Mouse (Mus musculus) heart, embryonic 12.5 days (tissue): Measurements from ENCODE around the gene Ccn1. TPM values are rescaled to one million over a fixed set of nuclear protein-coding genes. Genes with fewer than 3 reads are reported as not detected.

ENCODE experiments used
- ATAC-seq: fragments of 200-750 bp; cut with Nextera tagmentation; 2 replicates; pipeline ENCODE4 v1.8.0; 2017; ENCODE audit warnings: moderate TSS enrichment, moderate library complexity; ENCODE audit not compliant: insufficient number of reproducible peaks, low FRiP score
- H3K27ac ChIP-seq: fragments of 300-500 bp; sonication (generic); 2 replicates; pipeline ENCODE4 v1.5.1; 2016; ENCODE audit warnings: mild to moderate bottlenecking, moderate library complexity; ENCODE audit not compliant: poor library complexity, severe bottlenecking
- H3K27me3 ChIP-seq: fragments of 300-500 bp; sonication (generic); replicated peaks from 2 replicates; pipeline ENCODE4 v1.6.1; 2016; ENCODE audit warnings: mild to moderate bottlenecking, moderate library complexity
- H3K36me3 ChIP-seq: fragments of 300-500 bp; sonication (generic); 2 replicates; pipeline ENCODE4 v1.6.1; 2016; ENCODE audit warnings: mild to moderate bottlenecking, moderate library complexity
- H3K4me1 ChIP-seq: fragments of 300-500 bp; sonication (generic); replicated peaks from 2 replicates; pipeline ENCODE4 v1.6.1; 2016; ENCODE audit warnings: mild to moderate bottlenecking
- H3K4me2 ChIP-seq: fragments of 300-500 bp; sonication (generic); 2 replicates; pipeline ENCODE4 v1.6.1; 2016; ENCODE audit warnings: mild to moderate bottlenecking, moderate library complexity
- H3K4me3 ChIP-seq: fragments of 300-500 bp; sonication (generic); 2 replicates; pipeline ENCODE4 v1.5.1; 2016; ENCODE audit warnings: mild to moderate bottlenecking
- H3K9ac ChIP-seq: fragments of 300-500 bp; sonication (generic); 2 replicates; pipeline ENCODE4 v1.6.1; 2016; ENCODE audit warnings: mild to moderate bottlenecking, moderate library complexity
- H3K9me3 ChIP-seq: fragments of 300-500 bp; sonication (generic); replicated peaks from 2 replicates; pipeline ENCODE4 v1.6.1; 2016; ENCODE audit warnings: mild to moderate bottlenecking, moderate library complexity
- WGBS: fragments of 180-500 bp; shearing (Covaris S2); methylation state at CpG from one replicate; pipeline ENCODE4 v1.1.7; 2016; 5-methylcytosine and 5-hydroxymethylcytosine counted together
- polyA plus RNA-seq: library from polyadenylated mRNA; unstranded; fragments of >200 nt; fragmentation: Nextera tagmentation; extraction: Ambion mirVana; gene quantifications from 2 replicates; pipeline ENCODE4 v1.2.1, GENCODE M21; 2016

Ccn1 gene
- polyA plus RNA-seq, 1 experiment from 2014 or later, result 93.5 TPM

- Histone ChIP-seq H3K4me1 (peaks cover 15% of the 10 kb centered on the region), H3K4me3 (no peak overlapping the region), H3K9ac (no peak overlapping the region), H3K27ac (peak overlapping the region; percentile 75), H3K27me3 (no peaks in the 10 kb centered on the region), H3K4me2 (peak overlapping the region; percentile 31; the same call in 1 of the 2 replicates), H3K36me3 (peaks cover 5% of the 10 kb centered on the region; the same call in 1 of the 2 replicates), H3K9me3 (no peaks in the 10 kb centered on the region)
- WGBS, result 27% methylated on average over 2 of the region's 2 CpGs
- ATAC-seq, result no peak
Measured at GRCm38 (mm10) chr3:145674815-145675214, 25.0 kb upstream of the Ccn1 start.

GRCm38 (mm10) chr3:145666383-145666782 lies 16.6 kb upstream of the Ccn1 start:
- no peak overlapping the region for H3K9ac ChIP-seq
- H3K27ac ChIP-seq, result no peak overlapping the region
- peaks cover 4% of the 10 kb centered on the region; the same call in 1 of the 2 replicates for H3K9me3 ChIP-seq
- H3K4me3 ChIP-seq, result no peak overlapping the region
- WGBS, result 89% methylated on average over 4 of the region's 4 CpGs
- H3K36me3 ChIP-seq, result no peaks in the 10 kb centered on the region
- H3K4me2 ChIP-seq, result no peak overlapping the region
- no peaks in the 10 kb centered on the region for H3K4me1 ChIP-seq
- no peak for ATAC-seq
- no peaks in the 10 kb centered on the region for H3K27me3 ChIP-seq

GRCm38 (mm10) chr3:145656993-145657713 lies 7.4 kb upstream of the Ccn1 start:
- Histone ChIP-seq H3K9ac (no peak overlapping the region), H3K27ac (no peak overlapping the region), H3K4me1 (peaks cover 25% of the 10 kb centered on the region), H3K36me3 (peaks cover 6% of the 10 kb centered on the region), H3K4me3 (no peak overlapping the region), H3K27me3 (no peaks in the 10 kb centered on the region), H3K4me2 (no peak overlapping the region), H3K9me3 (no peaks in the 10 kb centered on the region)
- ATAC-seq, result no peak
- 71% methylated on average over 14 of the region's 14 CpGs for WGBS

- WGBS, result 59% methylated on average over 6 of the region's 6 CpGs
- Histone ChIP-seq H3K4me3 (no peak overlapping the region), H3K4me2 (no peak overlapping the region), H3K36me3 (peaks cover 6% of the 10 kb centered on the region), H3K27me3 (no peaks in the 10 kb centered on the region), H3K9me3 (no peaks in the 10 kb centered on the region), H3K4me1 (peaks cover 34% of the 10 kb centered on the region), H3K9ac (no peak overlapping the region), H3K27ac (no peak overlapping the region)
- ATAC-seq, result no peak
Measured at GRCm38 (mm10) chr3:145654944-145655343, 5.2 kb upstream of the Ccn1 start.

GRCm38 (mm10) chr3:145654028-145654427 lies 4.2 kb upstream of the Ccn1 start:
- H3K27me3 ChIP-seq, result no peaks in the 10 kb centered on the region
- no peaks in the 10 kb centered on the region for H3K9me3 ChIP-seq
- H3K4me2 ChIP-seq, result peak overlapping the region; percentile 89
- peak overlapping the region; percentile 97; the same call in 1 of the 2 replicates for H3K27ac ChIP-seq
- peak overlapping the region; percentile 87; the same call in 1 of the 2 replicates for H3K9ac ChIP-seq
- peak overlapping the region; percentile 67; the same call in 1 of the 2 replicates for H3K4me3 ChIP-seq
- H3K36me3 ChIP-seq, result peaks cover 6% of the 10 kb centered on the region
- 62% methylated on average over 9 of the region's 9 CpGs for WGBS
- ATAC-seq, result no peak
- H3K4me1 ChIP-seq, result peaks cover 34% of the 10 kb centered on the region

- H3K27ac ChIP-seq, result peak overlapping the region; percentile 97
- H3K4me3 ChIP-seq, result peak overlapping the region; percentile 67
- H3K9ac ChIP-seq, result peak overlapping the region; percentile 87
- peaks cover 9% of the 10 kb centered on the region for H3K36me3 ChIP-seq
- ATAC-seq, result peak; percentile 65
- peak overlapping the region; percentile 89 for H3K4me2 ChIP-seq
- H3K27me3 ChIP-seq, result no peaks in the 10 kb centered on the region
- no peaks in the 10 kb centered on the region for H3K9me3 ChIP-seq
- under 1% methylated on average over 53 of the region's 53 CpGs for whole genome bisulfite sequencing
- peaks cover 34% of the 10 kb centered on the region for H3K4me1 ChIP-seq
Measured at GRCm38 (mm10) chr3:145653191-145653940, 3.6 kb upstream of the Ccn1 start.

GRCm38 (mm10) chr3:145652322-145653131 lies 2.7 kb upstream of the Ccn1 start:
- Histone ChIP-seq H3K4me2 (peak overlapping the region; percentile 89), H3K27ac (peak overlapping the region; percentile 97), H3K9me3 (no peaks in the 10 kb centered on the region), H3K9ac (peak overlapping the region; percentile 87), H3K4me3 (peak overlapping the region; percentile 67), H3K27me3 (no peaks in the 10 kb centered on the region), H3K4me1 (peaks cover 37% of the 10 kb centered on the region), H3K36me3 (peaks cover 16% of the 10 kb centered on the region)
- WGBS, result 5% methylated on average over 20 of the region's 20 CpGs
- ATAC-seq, result no peak

GRCm38 (mm10) chr3:145651978-145652321 lies 2.2 kb upstream of the Ccn1 start:
- H3K4me1 ChIP-seq, result peaks cover 42% of the 10 kb centered on the region
- peak overlapping the region; percentile 89 for H3K4me2 ChIP-seq
- 3% methylated on average over 10 of the region's 10 CpGs for WGBS
- no peaks in the 10 kb centered on the region for H3K27me3 ChIP-seq
- peak overlapping the region; percentile 67 for H3K4me3 ChIP-seq
- ATAC-seq, result no peak
- no peaks in the 10 kb centered on the region for H3K9me3 ChIP-seq
- peaks cover 22% of the 10 kb centered on the region for H3K36me3 ChIP-seq
- H3K9ac ChIP-seq, result peak overlapping the region; percentile 87
- peak overlapping the region; percentile 97 for H3K27ac ChIP-seq

GRCm38 (mm10) chr3:145651029-145651977 lies 1.5 kb upstream of the Ccn1 start:
- ATAC-seq, result no peak
- Histone ChIP-seq H3K36me3 (peaks cover 25% of the 10 kb centered on the region), H3K4me3 (peak overlapping the region; percentile 67), H3K9ac (peak overlapping the region; percentile 87), H3K27ac (peak overlapping the region; percentile 97), H3K4me2 (peak overlapping the region; percentile 89), H3K27me3 (no peaks in the 10 kb centered on the region), H3K4me1 (peaks cover 42% of the 10 kb centered on the region), H3K9me3 (no peaks in the 10 kb centered on the region)
- WGBS, result 6% methylated on average over 19 of the region's 19 CpGs
